Mouse (Mus musculus): ENCODE measurements around the gene H2afv.

GRCm38 (mm10) chr11:6436442-6436841 is 7.8 kb downstream of the H2afv start:
- TF ChIP-seq CTCF (IDR thresholded peaks at IDR 0.05; ENCODE audit: borderline replicate concordance, control insufficient read depth, extremely low read depth, insufficient read depth, low read length, poor library complexity) (peak; percentile 69; the same call in 1 of the 2 replicates), POLR2A (IDR thresholded peaks at IDR 0.05; ENCODE audit: control insufficient read depth, extremely low read depth, insufficient read depth, low read length, poor library complexity) (no peak)
